Mouse (Mus musculus): ENCODE data around the gene Sfxn5. TPM values are rescaled to one million over a fixed set of nuclear protein-coding genes. Genes with fewer than 3 reads are reported as not detected.

Sfxn5 gene
- total RNA-seq, 2 experiments from 2014 or later, result 3.1 to 6.0 TPM

Small RNA genes within 50 kb of the gene (microRNA-seq; reads per million reads assigned to microRNA genes)
- 0 reads per million in 2 experiments for gene Mir705

Other genes starting within 250 kb of the Sfxn5 start
- gene Spr, start 195.7 kb downstream of the Sfxn5 start, total RNA-seq (2021), result 10 to 100 TPM; 57.6 to 58.9 TPM
- not detected for gene Emx1, start 146.0 kb downstream of the Sfxn5 start, total RNA-seq (2021)
- 10 to 100 TPM; 65.4 to 73.1 TPM for gene Rab11fip5, start 41.2 kb upstream of the Sfxn5 start, total RNA-seq (2021)
- gene Noto, start 90.5 kb upstream of the Sfxn5 start, total RNA-seq (2021), result not detected
- 10 to 100 TPM; 11.1 to 12.5 TPM for gene Smyd5, start 98.6 kb upstream of the Sfxn5 start, total RNA-seq (2021)
- gene Cct7, start 118.1 kb upstream of the Sfxn5 start, total RNA-seq (2021), result 100 to 1,000 TPM; 160 to 172 TPM
- gene Pradc1, start 118.5 kb upstream of the Sfxn5 start, total RNA-seq (2021), result 10 to 100 TPM; 17.9 to 19.4 TPM
- gene Fbxo41, start 169.6 kb upstream of the Sfxn5 start, total RNA-seq (2021), result not detected
- gene Egr4, start 180.2 kb upstream of the Sfxn5 start, total RNA-seq (2021), result not detected